Mouse (Mus musculus): Measurements from ENCODE around the gene Olfr1371. TPM values are rescaled to one million over a fixed set of nuclear protein-coding genes. Genes with fewer than 3 reads are reported as not detected.
A peak's percentile ranks its signal among the peaks of the same experiment; 100 is the strongest.

Gene Olfr1371
- not detected in 2 replicates for polyA plus RNA-seq (2011; ENCODE audit: insufficient read length, low read depth, missing spikeins)

- TF ChIP-seq CTCF (IDR thresholded peaks at IDR 0.05; ENCODE audit: borderline replicate concordance, insufficient read depth, low read length) (no peak), POLR2A (IDR thresholded peaks at IDR 0.05; ENCODE audit: low read depth, low read length) (no peak)
- Histone ChIP-seq H3K4me1 (ENCODE audit: control insufficient read depth, insufficient read depth, low read length) (no peaks in the 10 kb centered on the region), H3K4me3 (ENCODE audit: insufficient read depth, low read length) (no peak within 1 kb of the TSS), H3K27ac (ENCODE audit: insufficient read depth, low read length) (no peak within 1 kb of the TSS)
Measured at GRCm38 (mm10) chr11:52213887-52214286, at the start of gene Olfr1371. TSS of gene Olfr1371 (minus strand) at chr11:52213987.

- Histone ChIP-seq H3K27ac (ENCODE audit: insufficient read depth, low read length) (no peak overlapping the region), H3K4me3 (ENCODE audit: insufficient read depth, low read length) (no peak overlapping the region), H3K4me1 (ENCODE audit: control insufficient read depth, insufficient read depth, low read length) (no peaks in the 10 kb centered on the region)
- TF ChIP-seq CTCF (IDR thresholded peaks at IDR 0.05; ENCODE audit: borderline replicate concordance, insufficient read depth, low read length) (no peak), POLR2A (IDR thresholded peaks at IDR 0.05; ENCODE audit: low read depth, low read length) (no peak)
Measured at GRCm38 (mm10) chr11:52262338-52262737, 48.6 kb upstream of the Olfr1371 start.

DNA sequence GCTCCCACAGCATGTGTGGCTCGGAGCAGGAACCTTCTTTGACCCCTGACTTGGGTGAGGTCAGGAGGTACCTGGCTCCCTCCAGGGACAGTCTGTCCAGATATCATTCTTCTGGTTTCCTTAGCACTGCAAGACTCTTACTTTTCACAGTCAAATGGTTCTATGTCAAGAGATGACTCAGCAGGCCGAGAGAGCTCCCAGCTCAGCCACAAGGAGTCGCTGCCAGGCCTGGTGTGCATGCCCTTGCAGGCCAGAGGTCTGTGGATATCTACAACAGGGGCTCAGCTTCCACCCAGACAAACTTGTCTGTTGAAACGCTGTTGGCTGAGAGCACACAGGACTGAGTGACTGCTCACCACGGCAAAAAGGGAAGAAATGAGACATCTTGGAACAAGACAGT lies 48.1 kb upstream of the Olfr1371 start:
- no peaks in the 10 kb centered on the region for H3K4me1 ChIP-seq (ENCODE audit: control insufficient read depth, insufficient read depth, low read length)
- TF ChIP-seq CTCF (IDR thresholded peaks at IDR 0.05; ENCODE audit: borderline replicate concordance, insufficient read depth, low read length) (peak; percentile 59), POLR2A (IDR thresholded peaks at IDR 0.05; ENCODE audit: low read depth, low read length) (no peak)
- H3K27ac ChIP-seq (ENCODE audit: insufficient read depth, low read length), result no peak overlapping the region
- no peak overlapping the region for H3K4me3 ChIP-seq (ENCODE audit: insufficient read depth, low read length)

DNA sequence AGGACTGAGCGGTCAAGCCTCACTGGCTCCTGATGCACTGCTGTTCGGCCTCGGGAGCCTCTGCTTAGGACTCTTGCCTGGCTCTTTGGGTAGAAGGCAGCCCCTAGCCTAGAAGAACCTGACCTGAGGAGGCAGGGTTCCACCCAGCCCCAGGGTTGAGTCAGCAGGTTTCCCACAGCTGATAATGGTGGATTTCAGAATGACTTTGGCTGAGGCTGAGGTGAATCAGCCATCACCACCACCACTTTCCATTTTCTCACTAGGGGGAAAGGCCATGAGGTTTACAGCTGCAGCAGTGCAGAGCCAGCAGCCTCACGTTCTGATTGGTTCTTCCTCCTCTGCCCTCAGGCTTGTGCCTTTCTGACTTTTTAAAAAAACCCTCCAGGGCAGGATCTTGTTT lies 47.1 kb upstream of the Olfr1371 start:
- no peaks in the 10 kb centered on the region for H3K4me1 ChIP-seq (ENCODE audit: control insufficient read depth, insufficient read depth, low read length)
- H3K4me3 ChIP-seq (ENCODE audit: insufficient read depth, low read length), result no peak overlapping the region
- no peak for TF ChIP-seq POLR2A (IDR thresholded peaks at IDR 0.05; ENCODE audit: low read depth, low read length)
- TF ChIP-seq CTCF (IDR thresholded peaks at IDR 0.05; ENCODE audit: borderline replicate concordance, insufficient read depth, low read length), result no peak
- H3K27ac ChIP-seq (ENCODE audit: insufficient read depth, low read length), result no peak overlapping the region

- TF ChIP-seq CTCF (IDR thresholded peaks at IDR 0.05; ENCODE audit: borderline replicate concordance, insufficient read depth, low read length) (no peak), POLR2A (IDR thresholded peaks at IDR 0.05; ENCODE audit: low read depth, low read length) (no peak)
- no peak overlapping the region for H3K27ac ChIP-seq (ENCODE audit: insufficient read depth, low read length)
- no peak overlapping the region for H3K4me3 ChIP-seq (ENCODE audit: insufficient read depth, low read length)
- no peaks in the 10 kb centered on the region for H3K4me1 ChIP-seq (ENCODE audit: control insufficient read depth, insufficient read depth, low read length)
Measured at GRCm38 (mm10) chr11:52258711-52259110, 44.9 kb upstream of the Olfr1371 start.

GRCm38 (mm10) chr11:52257376-52257775 lies 43.6 kb upstream of the Olfr1371 start:
- no peak for TF ChIP-seq CTCF (IDR thresholded peaks at IDR 0.05; ENCODE audit: borderline replicate concordance, insufficient read depth, low read length)
- no peak for TF ChIP-seq POLR2A (IDR thresholded peaks at IDR 0.05; ENCODE audit: low read depth, low read length)

DNA sequence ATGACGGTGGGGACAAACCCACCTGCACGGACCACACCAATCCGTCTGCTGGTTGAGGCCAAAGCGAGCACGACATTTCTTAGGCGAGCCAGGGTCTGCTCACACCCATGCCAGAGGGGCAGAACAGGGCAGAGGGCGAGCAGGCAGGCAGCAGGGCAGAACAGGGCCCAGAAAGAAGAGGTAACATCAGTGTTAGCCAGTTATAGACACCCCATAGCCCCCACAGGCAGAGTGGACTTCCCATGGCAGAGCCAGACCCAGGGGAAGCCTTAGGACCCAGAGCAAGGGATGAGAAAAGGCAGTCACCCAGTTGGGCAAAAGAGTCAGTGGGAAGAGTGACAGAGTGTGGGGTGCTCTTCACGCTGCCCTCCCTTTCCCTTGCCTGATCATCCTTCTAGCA lies 41.3 kb upstream of the Olfr1371 start:
- H3K4me1 ChIP-seq (ENCODE audit: control insufficient read depth, insufficient read depth, low read length), result peaks cover 7% of the 10 kb centered on the region
- TF ChIP-seq POLR2A (IDR thresholded peaks at IDR 0.05; ENCODE audit: low read depth, low read length) (no peak), CTCF (IDR thresholded peaks at IDR 0.05; ENCODE audit: borderline replicate concordance, insufficient read depth, low read length) (no peak)
- no peak overlapping the region for H3K27ac ChIP-seq (ENCODE audit: insufficient read depth, low read length)
- no peak overlapping the region for H3K4me3 ChIP-seq (ENCODE audit: insufficient read depth, low read length)

More at GRCm38 (mm10) chr11:52257376-52257775, 43.6 kb upstream of the Olfr1371 start:
- H3K27ac ChIP-seq (ENCODE audit: insufficient read depth, low read length), result no peak overlapping the region
- H3K4me1 ChIP-seq (ENCODE audit: control insufficient read depth, insufficient read depth, low read length), result no peaks in the 10 kb centered on the region
- no peak overlapping the region for H3K4me3 ChIP-seq (ENCODE audit: insufficient read depth, low read length)

GRCm38 (mm10) chr11:52253674-52254375 lies 40.0 kb upstream of the Olfr1371 start:
- TF ChIP-seq CTCF (IDR thresholded peaks at IDR 0.05; ENCODE audit: borderline replicate concordance, insufficient read depth, low read length) (peak; percentile 63; the same call in 1 of the 2 replicates), POLR2A (IDR thresholded peaks at IDR 0.05; ENCODE audit: low read depth, low read length) (no peak)
- H3K4me1 ChIP-seq (ENCODE audit: control insufficient read depth, insufficient read depth, low read length), result peaks cover 7% of the 10 kb centered on the region
- no peak overlapping the region for H3K27ac ChIP-seq (ENCODE audit: insufficient read depth, low read length)
- no peak overlapping the region for H3K4me3 ChIP-seq (ENCODE audit: insufficient read depth, low read length)

DNA sequence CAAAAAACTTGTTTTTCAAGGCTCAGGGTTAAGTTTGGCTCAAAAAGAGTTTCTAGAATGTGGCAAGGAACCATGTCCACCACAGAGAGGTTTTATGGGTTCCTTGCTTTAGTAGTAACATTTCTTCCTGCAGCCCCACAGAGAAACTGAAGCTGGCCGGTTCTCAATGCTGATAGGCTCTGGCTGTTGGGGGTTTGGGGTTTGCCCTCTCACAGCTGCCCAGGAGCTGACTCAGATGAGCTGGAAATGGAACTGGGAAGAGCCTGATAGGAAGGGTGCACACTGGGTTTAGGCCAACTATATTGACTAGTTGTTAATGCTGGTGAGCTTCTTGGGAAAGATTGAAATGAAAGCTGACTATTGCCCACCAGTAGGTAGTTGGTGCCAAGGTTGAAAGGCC lies 38.9 kb upstream of the Olfr1371 start:
- H3K4me3 ChIP-seq (ENCODE audit: insufficient read depth, low read length), result no peak overlapping the region
- H3K27ac ChIP-seq (ENCODE audit: insufficient read depth, low read length), result no peak overlapping the region
- peaks cover 7% of the 10 kb centered on the region for H3K4me1 ChIP-seq (ENCODE audit: control insufficient read depth, insufficient read depth, low read length)
- TF ChIP-seq CTCF (IDR thresholded peaks at IDR 0.05; ENCODE audit: borderline replicate concordance, insufficient read depth, low read length), result no peak
- no peak for TF ChIP-seq POLR2A (IDR thresholded peaks at IDR 0.05; ENCODE audit: low read depth, low read length)

DNA sequence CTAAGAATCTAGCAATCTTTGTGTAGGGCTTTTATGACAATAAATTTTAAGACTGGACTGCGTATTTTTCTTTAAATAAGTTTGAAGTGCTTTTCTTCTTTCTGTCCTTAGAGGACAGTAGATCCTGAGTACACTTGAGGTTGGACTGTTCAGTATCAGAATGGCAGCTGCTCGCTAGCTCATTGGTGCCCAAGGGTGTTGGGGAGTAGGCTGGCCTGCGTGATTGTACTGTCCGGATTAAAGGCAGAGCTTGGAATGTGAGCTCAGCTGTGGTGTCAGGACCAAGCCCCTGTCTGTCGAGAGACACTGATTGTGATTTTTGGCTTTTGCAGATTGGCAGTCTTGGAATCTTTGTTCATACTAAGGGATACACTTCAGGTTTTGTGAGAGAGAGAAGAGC lies 38.0 kb upstream of the Olfr1371 start:
- Histone ChIP-seq H3K4me3 (ENCODE audit: insufficient read depth, low read length) (no peak overlapping the region), H3K4me1 (ENCODE audit: control insufficient read depth, insufficient read depth, low read length) (peaks cover 7% of the 10 kb centered on the region), H3K27ac (ENCODE audit: insufficient read depth, low read length) (no peak overlapping the region)
- no peak for TF ChIP-seq POLR2A (IDR thresholded peaks at IDR 0.05; ENCODE audit: low read depth, low read length)
